Mouse (Mus musculus) embryonic facial prominence, embryonic 14.5 days (tissue): ENCODE data around the gene Tbc1d24. TPM values are rescaled to one million over a fixed set of nuclear protein-coding genes. Genes with fewer than 3 reads are reported as not detected.
A peak's percentile ranks its signal among the peaks of the same experiment; 100 is the strongest.

Source experiments
- ATAC-seq: fragments of 200-750 bp; cut with Nextera tagmentation; 2 replicates; pipeline ENCODE4 v1.8.0; 2017; ENCODE audit warnings: low read depth, moderate number of reproducible peaks, moderate TSS enrichment
- DNase-seq: peaks from one replicate; pipeline ENCODE4 v3.0.0-alpha.2; 2015; ENCODE audit warnings: low spot score
- H3K27ac ChIP-seq: fragments of 300-500 bp; sonication (generic); replicated peaks from 2 replicates; pipeline ENCODE4 v1.5.1; 2014; ENCODE audit warnings: low read depth, mild to moderate bottlenecking, low read length, moderate library complexity
- H3K27me3 ChIP-seq: fragments of 300-500 bp; sonication (generic); replicated peaks from 2 replicates; pipeline ENCODE4 v1.6.1; 2014; ENCODE audit warnings: low read length; ENCODE audit not compliant: control insufficient read depth, insufficient read depth
- H3K36me3 ChIP-seq: fragments of 300-500 bp; sonication (generic); 2 replicates; pipeline ENCODE4 v1.6.1; 2014; ENCODE audit warnings: low read length, mixed read lengths; ENCODE audit not compliant: control insufficient read depth, insufficient read depth
- H3K4me1 ChIP-seq: fragments of 300-500 bp; sonication (generic); 2 replicates; pipeline ENCODE4 v1.6.1; 2014; ENCODE audit warnings: antibody characterized with exemption, low read length; ENCODE audit not compliant: control insufficient read depth, insufficient read depth
- H3K4me2 ChIP-seq: fragments of 300-500 bp; sonication (generic); 2 replicates; pipeline ENCODE4 v1.6.1; 2014; ENCODE audit warnings: low read depth, mild to moderate bottlenecking, low read length, moderate library complexity, mixed read lengths
- H3K4me3 ChIP-seq: fragments of 300-500 bp; sonication (generic); 2 replicates; pipeline ENCODE4 v1.5.1; 2014; ENCODE audit warnings: low read depth, mild to moderate bottlenecking, low read length
- H3K9ac ChIP-seq: fragments of 300-500 bp; sonication (generic); 2 replicates; pipeline ENCODE4 v1.6.1; 2014; ENCODE audit warnings: low read depth, mild to moderate bottlenecking, low read length, moderate library complexity, mixed read lengths
- H3K9me3 ChIP-seq: fragments of 300-500 bp; sonication (generic); 2 replicates; pipeline ENCODE4 v1.6.1; 2016; ENCODE audit warnings: low read length; ENCODE audit not compliant: control insufficient read depth
- WGBS: fragments of 180-500 bp; shearing (Covaris S2); extraction: QIAGEN DNeasy Blood & Tissue Kit; methylation state at CpG from one replicate; pipeline ENCODE4 v1.1.7; 2014; 5-methylcytosine and 5-hydroxymethylcytosine counted together
- polyA plus RNA-seq: library from polyadenylated mRNA; unstranded; fragments of >200 nt; fragmentation: Nextera tagmentation; extraction: Ambion mirVana; gene quantifications from 2 replicates; pipeline ENCODE4 v1.2.1, GENCODE M21; 2014

Gene Tbc1d24
- polyA plus RNA-seq, 1 experiment from 2014 or later, result 4.6 TPM

DNA sequence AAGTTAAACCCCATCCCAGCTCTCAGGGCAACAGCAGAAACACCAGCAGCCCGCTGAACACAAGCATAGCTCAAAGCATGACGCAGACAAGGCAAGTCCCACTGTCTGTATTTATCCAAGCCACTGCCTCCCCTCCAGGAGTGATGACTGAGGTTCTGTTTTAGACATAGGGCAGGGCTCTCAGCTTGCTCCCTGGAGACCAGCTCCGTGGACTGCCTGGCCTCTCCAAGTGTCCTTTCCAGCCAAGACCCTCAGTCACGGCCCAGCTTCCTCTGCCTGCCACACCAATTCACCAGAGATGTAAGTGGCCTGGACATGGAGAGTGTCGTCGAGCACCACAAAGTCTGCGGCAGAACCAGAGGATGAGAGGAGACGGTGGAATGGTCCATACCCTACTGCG, 49.6 kb downstream of the Tbc1d24 start:
- H3K9me3 ChIP-seq, result no peaks in the 10 kb centered on the region
- peaks cover 36% of the 10 kb centered on the region; the same call in 1 of the 2 replicates for H3K36me3 ChIP-seq
- 89% methylated on average over 9 of the region's 9 CpGs for WGBS
- H3K27me3 ChIP-seq, result no peaks in the 10 kb centered on the region
- no peak overlapping the region for H3K4me2 ChIP-seq
- no peak overlapping the region for H3K4me3 ChIP-seq
- no peak for ATAC-seq
- H3K9ac ChIP-seq, result no peak overlapping the region
- DNase-seq, result no peak
- peaks cover 6% of the 10 kb centered on the region; the same call in 1 of the 2 replicates for H3K4me1 ChIP-seq
- H3K27ac ChIP-seq, result no peak overlapping the region

DNA sequence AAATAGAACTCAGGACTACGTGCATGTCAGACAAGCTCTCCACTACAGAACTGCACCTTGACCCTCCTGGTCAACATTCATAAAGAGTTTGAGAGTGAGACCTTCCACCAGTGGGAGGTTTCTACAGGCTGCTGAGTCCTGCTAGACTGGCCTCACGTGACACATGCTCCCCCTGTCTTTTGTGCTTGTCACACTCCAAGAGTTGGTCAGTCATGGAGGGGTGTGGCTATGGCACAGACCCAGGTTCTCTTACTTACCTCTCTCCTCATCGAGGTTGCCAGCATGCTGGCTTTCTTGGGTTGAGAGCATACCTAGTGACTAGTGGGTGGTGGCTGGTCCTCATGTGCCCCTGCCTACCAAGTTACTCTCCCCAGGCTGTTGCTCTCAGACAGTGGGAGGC, 50.9 kb downstream of the Tbc1d24 start:
- Histone ChIP-seq H3K27me3 (no peaks in the 10 kb centered on the region), H3K4me3 (no peak overlapping the region), H3K4me2 (no peak overlapping the region), H3K9me3 (no peaks in the 10 kb centered on the region), H3K4me1 (peaks cover 6% of the 10 kb centered on the region; the same call in 1 of the 2 replicates), H3K27ac (no peak overlapping the region), H3K36me3 (peaks cover 36% of the 10 kb centered on the region; the same call in 1 of the 2 replicates), H3K9ac (no peak overlapping the region)
- no peak for DNase-seq
- WGBS, result 78% methylated on average over 3 of the region's 3 CpGs
- ATAC-seq, result no peak

DNA sequence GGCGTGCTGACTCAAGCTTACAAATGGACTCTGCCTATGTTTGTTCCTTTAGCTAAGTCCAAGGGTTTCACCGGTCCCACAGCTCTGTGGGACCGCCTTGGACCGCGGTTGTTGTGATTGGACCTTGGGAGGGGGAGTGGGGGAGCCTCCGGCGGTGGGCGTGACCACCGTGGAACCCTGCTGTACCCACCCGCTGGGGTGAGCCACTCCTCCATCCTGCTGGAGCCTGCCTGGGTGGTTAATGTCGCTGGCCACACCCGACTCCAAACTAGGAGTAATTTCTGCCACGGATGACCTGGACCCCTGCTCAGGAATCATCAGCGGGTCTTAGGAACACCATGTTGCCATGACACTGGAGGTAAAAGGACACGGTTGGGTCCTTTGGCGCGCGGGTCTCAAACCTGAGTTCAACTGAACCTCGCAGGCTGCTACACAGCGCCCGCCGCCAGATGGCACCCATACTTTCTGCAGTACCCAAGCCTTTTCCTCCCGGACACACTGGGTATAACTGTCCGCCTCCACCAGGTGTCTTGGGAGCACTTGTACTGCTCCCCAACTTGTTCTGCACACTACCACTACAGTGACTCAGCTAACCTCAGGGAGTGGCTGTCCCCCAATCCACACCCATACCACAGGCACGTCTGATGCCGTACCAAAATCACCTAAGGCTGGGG, 53.3 kb downstream of the Tbc1d24 start:
- under 1% methylated on average over 26 of the region's 26 CpGs for WGBS
- Histone ChIP-seq H3K4me1 (peaks cover 6% of the 10 kb centered on the region; the same call in 1 of the 2 replicates), H3K27ac (no peak overlapping the region), H3K9me3 (no peaks in the 10 kb centered on the region), H3K4me3 (peak overlapping the region; percentile 44), H3K4me2 (peak overlapping the region; percentile 80), H3K9ac (peak overlapping the region; percentile 60), H3K27me3 (no peaks in the 10 kb centered on the region), H3K36me3 (peaks cover 26% of the 10 kb centered on the region; the same call in 1 of the 2 replicates)
- DNase-seq, result peak; percentile 90
- ATAC-seq, result peak; percentile 91

DNA sequence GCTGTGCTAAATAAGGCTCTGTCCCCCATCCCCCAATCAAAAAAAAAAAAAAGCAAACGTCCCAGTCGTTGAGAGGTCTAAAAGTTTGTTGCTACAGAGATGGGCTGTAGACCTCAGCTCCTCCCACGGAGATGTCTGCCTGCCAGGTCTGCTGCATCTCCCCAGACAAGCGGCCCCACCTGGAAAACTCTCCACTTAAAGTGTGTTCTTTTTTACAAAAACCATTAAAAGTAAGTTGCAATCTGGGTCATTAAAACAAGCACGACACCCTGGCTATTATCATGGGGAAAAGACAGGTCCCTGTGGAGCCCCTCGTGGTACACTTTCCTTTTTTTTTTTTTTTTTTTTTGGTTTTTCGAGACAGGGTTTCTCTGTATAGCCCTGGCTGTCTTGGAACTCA, 54.0 kb downstream of the Tbc1d24 start:
- Histone ChIP-seq H3K27ac (no peak overlapping the region), H3K36me3 (peaks cover 20% of the 10 kb centered on the region; the same call in 1 of the 2 replicates), H3K9ac (peak overlapping the region; percentile 60), H3K9me3 (no peaks in the 10 kb centered on the region), H3K4me1 (peaks cover 6% of the 10 kb centered on the region; the same call in 1 of the 2 replicates), H3K27me3 (no peaks in the 10 kb centered on the region), H3K4me2 (peak overlapping the region; percentile 80), H3K4me3 (peak overlapping the region; percentile 44)
- DNase-seq (no peak), ATAC-seq (no peak)
- WGBS, result 8% methylated on average over 7 of the region's 7 CpGs

DNA sequence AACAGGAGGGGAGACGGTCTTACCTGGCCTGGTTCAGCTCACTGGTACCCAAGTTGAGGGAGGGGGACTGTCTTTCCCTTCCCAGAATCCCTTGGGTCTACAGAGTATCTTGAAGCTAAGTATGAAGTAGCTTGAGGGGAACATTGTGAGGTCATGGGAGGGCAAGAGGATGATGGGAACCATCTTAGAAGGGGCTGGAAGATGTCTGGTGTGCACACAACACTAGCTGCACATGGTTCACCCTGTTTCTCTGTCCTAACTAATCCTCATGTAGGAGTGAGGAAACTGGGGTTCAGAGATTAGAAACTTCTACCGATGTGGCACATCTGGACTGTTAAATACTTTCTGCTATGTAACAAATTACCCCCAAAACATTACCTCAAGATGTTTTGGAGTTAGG, 54.5 kb downstream of the Tbc1d24 start, which contains the start of gene Pdpk1:
Gene Pdpk1 (minus strand): TSS at position 101 of the 400 bp plus-strand sequence.
- peaks cover 6% of the 10 kb centered on the region; the same call in 1 of the 2 replicates for H3K4me1 ChIP-seq
- 77% methylated on average over 2 of the region's 2 CpGs for WGBS
- peak within 1 kb of the TSS; percentile 60 for H3K9ac ChIP-seq
- peak within 1 kb of the TSS; percentile 80 for H3K4me2 ChIP-seq
- H3K36me3 ChIP-seq, result 0 out of 2 replicates have a peak, but pooled peaks cover 15% of the 10 kb centered on the region
- no peak for ATAC-seq
- peak within 1 kb of the TSS; percentile 44 for H3K4me3 ChIP-seq
- DNase-seq, result no peak
- no peaks in the 10 kb centered on the region for H3K9me3 ChIP-seq
- H3K27ac ChIP-seq, result no peak within 1 kb of the TSS
- no peaks in the 10 kb centered on the region for H3K27me3 ChIP-seq

DNA sequence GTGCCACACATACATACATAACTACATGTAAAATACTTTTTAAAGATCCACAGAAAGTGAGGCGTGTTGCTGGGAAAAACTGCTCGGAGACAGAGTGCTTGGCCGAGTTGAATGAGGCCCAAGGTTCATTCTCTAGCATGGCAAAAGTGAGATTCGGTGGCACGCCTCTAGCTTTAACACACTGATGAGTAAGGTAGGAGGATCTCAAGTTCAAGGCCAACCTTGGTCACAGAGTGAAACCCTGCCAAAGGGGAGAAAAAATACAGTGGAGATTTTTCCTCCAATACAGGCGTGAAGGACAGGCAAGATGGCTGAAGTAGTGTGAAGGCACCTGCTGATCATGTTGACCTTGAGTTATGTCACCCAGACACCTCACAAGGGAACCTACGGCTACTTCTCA, 55.9 kb downstream of the Tbc1d24 start:
- 84% methylated on average over 7 of the region's 7 CpGs for WGBS
- DNase-seq (no peak), ATAC-seq (no peak)
- Histone ChIP-seq H3K4me1 (peaks cover 6% of the 10 kb centered on the region; the same call in 1 of the 2 replicates), H3K9ac (no peak overlapping the region), H3K4me3 (no peak overlapping the region), H3K9me3 (no peaks in the 10 kb centered on the region), H3K27me3 (no peaks in the 10 kb centered on the region), H3K36me3 (0 out of 2 replicates have a peak, but pooled peaks cover 4% of the 10 kb centered on the region), H3K4me2 (no peak overlapping the region), H3K27ac (no peak overlapping the region)

DNA sequence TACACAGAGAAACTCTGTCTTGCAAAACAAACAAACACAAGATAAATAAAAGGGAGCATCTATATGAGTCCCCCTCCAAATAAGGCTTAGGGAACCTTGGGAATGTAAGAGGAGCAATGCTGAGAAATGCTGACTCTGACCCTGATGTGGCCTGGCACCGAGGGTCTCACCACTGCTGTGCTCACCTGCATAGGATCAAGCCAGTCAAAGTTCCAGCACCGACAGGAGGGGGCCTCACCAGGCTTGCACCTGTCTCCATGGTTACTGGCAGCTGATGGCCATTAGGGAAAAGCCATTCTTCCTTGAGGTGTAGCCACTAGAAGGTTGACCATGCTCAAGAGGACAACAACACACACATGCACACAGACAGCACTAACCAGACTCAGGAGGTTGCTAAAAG, 62.5 kb downstream of the Tbc1d24 start:
- Histone ChIP-seq H3K4me3 (no peak overlapping the region), H3K9ac (no peak overlapping the region), H3K27me3 (no peaks in the 10 kb centered on the region), H3K27ac (no peak overlapping the region), H3K4me2 (no peak overlapping the region), H3K9me3 (no peaks in the 10 kb centered on the region), H3K4me1 (peaks cover 7% of the 10 kb centered on the region), H3K36me3 (no peaks in the 10 kb centered on the region)
- WGBS, result 29% methylated on average over 2 of the region's 2 CpGs
- ATAC-seq (no peak), DNase-seq (no peak)

DNA sequence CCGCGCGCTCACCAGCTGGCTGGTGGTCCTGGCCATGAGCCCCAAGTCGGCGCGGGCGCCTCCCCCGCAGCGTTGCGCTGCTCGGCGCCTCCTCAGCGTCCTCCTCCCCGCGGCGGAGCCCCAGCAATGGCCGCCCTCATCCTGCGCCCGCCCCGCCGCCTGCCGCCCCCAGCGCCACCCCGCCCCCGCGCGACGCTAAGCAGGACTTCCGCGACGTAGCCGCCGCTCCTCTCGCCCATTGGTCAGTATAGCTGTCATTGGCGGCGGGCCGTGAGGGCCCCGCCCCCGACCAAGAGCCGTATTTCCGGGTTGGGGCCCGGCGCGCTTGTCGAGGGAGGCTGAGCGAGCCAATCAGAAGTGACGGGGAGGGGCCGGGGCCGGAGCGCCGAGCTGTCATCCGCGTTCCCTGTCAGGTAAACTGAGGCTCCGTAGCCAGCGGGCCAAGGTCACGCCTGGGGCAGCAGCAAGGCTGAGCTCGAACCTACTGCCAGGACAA, 63.9 kb downstream of the Tbc1d24 start:
- Histone ChIP-seq H3K27ac (peak overlapping the region; percentile 87), H3K9ac (peak overlapping the region; percentile 93), H3K27me3 (no peaks in the 10 kb centered on the region), H3K4me2 (peak overlapping the region; percentile 81), H3K4me3 (peak overlapping the region; percentile 97), H3K36me3 (no peaks in the 10 kb centered on the region), H3K9me3 (no peaks in the 10 kb centered on the region), H3K4me1 (peaks cover 7% of the 10 kb centered on the region)
- ATAC-seq, result peak; percentile 98
- WGBS, result under 1% methylated on average over 23 of the region's 57 CpGs
- DNase-seq, result peak; percentile 98
